In genomic region chr4:111671440-111671839, GRCm38 (mm10) we compare ENCODE assay signal across 12 mouse cellular contexts. TPM values are rescaled to one million over a fixed set of nuclear protein-coding genes. Genes with fewer than 3 reads are reported as not detected.
DNase-seq lines count a peak whose midpoint lies in the region; ATAC-seq lines count a peak whose summit lies in the region.
"Had no signal": no experiment of that assay in that cellular context is flagged by ENCODE, and none has a peak within 500 bp of the region (broad histone marks: within the 10 kb centered on the region; RNA-seq: fewer than 3 reads in every experiment).

No protein-coding gene starts in this region.

- H3K9me3 ChIP-seq in kidney, embryonic 15.5 days (replicated peaks), result no peaks in the 10 kb centered on the region
- H3K9me3 ChIP-seq in embryonic facial prominence, embryonic 14.5 days (ENCODE audit: control insufficient read depth, low read length), result no peaks in the 10 kb centered on the region
- H3K9me3 ChIP-seq in hindbrain, embryonic 13.5 days, result no peaks in the 10 kb centered on the region
- H3K9me3 ChIP-seq in neural tube, embryonic 13.5 days, result no peaks in the 10 kb centered on the region
- H3K9me3 ChIP-seq: heart, embryonic 15.5 days; liver, embryonic 15.5 days had no signal

- no peak overlapping the region for H3K4me2 ChIP-seq in kidney, embryonic 15.5 days
- peak overlapping the region; percentile 20; the same call in 1 of the 2 replicates for H3K4me2 ChIP-seq in embryonic facial prominence, embryonic 14.5 days (ENCODE audit: low read depth, low read length)
- H3K4me2 ChIP-seq in hindbrain, embryonic 13.5 days, result no peak overlapping the region
- H3K4me2 ChIP-seq in neural tube, embryonic 13.5 days, result 0 out of 2 replicates have a peak overlapping the region, but pooled peaks have one; percentile 26
- H3K4me2 ChIP-seq: heart, embryonic 15.5 days; liver, embryonic 15.5 days had no signal

- WGBS in kidney, embryonic 15.5 days, result 47% methylated on average over 4 of the region's 4 CpGs
- WGBS in embryonic facial prominence, embryonic 14.5 days, result 40% methylated on average over 4 of the region's 4 CpGs
- WGBS in hindbrain, embryonic 13.5 days, result 65% methylated on average over 4 of the region's 4 CpGs
- 67% methylated on average over 4 of the region's 4 CpGs for WGBS in neural tube, embryonic 13.5 days

- 0 out of 2 replicates have a peak, but pooled peaks have one; percentile 8 for ATAC-seq in kidney, embryonic 15.5 days (replicated peaks; ENCODE audit: low FRiP score)
- ATAC-seq in embryonic facial prominence, embryonic 14.5 days (ENCODE audit: low read depth), result no peak
- ATAC-seq in hindbrain, embryonic 13.5 days (ENCODE audit: low FRiP score), result no peak
- ATAC-seq in neural tube, embryonic 13.5 days (ENCODE audit: low read depth), result no peak
- ATAC-seq in inflammation-experienced regulatory T-cells, adult 6 months, result no peak

- H3K27ac ChIP-seq in kidney, embryonic 15.5 days, result peak overlapping the region; percentile 66; the same call in 1 of the 2 replicates
- peak overlapping the region; percentile 10; the same call in 1 of the 2 replicates for H3K27ac ChIP-seq in embryonic facial prominence, embryonic 14.5 days (replicated peaks; ENCODE audit: low read depth, low read length)
- H3K27ac ChIP-seq in hindbrain, embryonic 13.5 days, result peak overlapping the region; percentile 75
- peak overlapping the region; percentile 88 for H3K27ac ChIP-seq in neural tube, embryonic 13.5 days (replicated peaks)
- H3K27ac ChIP-seq: liver, embryonic 15.5 days had no signal

- H3K4me3 ChIP-seq in kidney, embryonic 15.5 days (replicated peaks), result no peak overlapping the region
- H3K4me3 ChIP-seq in embryonic facial prominence, embryonic 14.5 days (ENCODE audit: low read depth, low read length), result no peak overlapping the region
- no peak overlapping the region for H3K4me3 ChIP-seq in hindbrain, embryonic 13.5 days
- H3K4me3 ChIP-seq in neural tube, embryonic 13.5 days, result no peak overlapping the region
- H3K4me3 ChIP-seq: heart, embryonic 15.5 days; liver, embryonic 15.5 days had no signal

- H3K36me3 ChIP-seq in kidney, embryonic 15.5 days, result no peaks in the 10 kb centered on the region
- no peaks in the 10 kb centered on the region for H3K36me3 ChIP-seq in embryonic facial prominence, embryonic 14.5 days (ENCODE audit: control insufficient read depth, insufficient read depth, low read length)
- no peaks in the 10 kb centered on the region for H3K36me3 ChIP-seq in hindbrain, embryonic 13.5 days
- no peaks in the 10 kb centered on the region for H3K36me3 ChIP-seq in neural tube, embryonic 13.5 days
- H3K36me3 ChIP-seq: heart, embryonic 15.5 days; liver, embryonic 15.5 days had no signal

- H3K27me3 ChIP-seq in kidney, embryonic 15.5 days, result no peaks in the 10 kb centered on the region
- no peaks in the 10 kb centered on the region for H3K27me3 ChIP-seq in embryonic facial prominence, embryonic 14.5 days (replicated peaks; ENCODE audit: control insufficient read depth, insufficient read depth, low read length)
- H3K27me3 ChIP-seq in hindbrain, embryonic 13.5 days, result 0 out of 2 replicates have a peak, but pooled peaks cover 2% of the 10 kb centered on the region
- no peaks in the 10 kb centered on the region for H3K27me3 ChIP-seq in neural tube, embryonic 13.5 days
- H3K27me3 ChIP-seq: heart, embryonic 15.5 days; liver, embryonic 15.5 days had no signal

- DNase-seq in kidney, adult 9 months, result no peak
- DNase-seq in embryonic facial prominence, embryonic 14.5 days (ENCODE audit: low spot score), result no peak
- DNase-seq in spleen, postnatal 36 days (ENCODE audit: low spot score in 2 of 2), result no peak
- DNase-seq: cerebellum, adult 9-10 months; spleen, adult 18-20 months; thymus, postnatal 14 days had no signal

- H3K4me1 ChIP-seq in kidney, embryonic 15.5 days, result peaks cover 16% of the 10 kb centered on the region
- 0 out of 2 replicates have a peak, but pooled peaks cover 14% of the 10 kb centered on the region for H3K4me1 ChIP-seq in embryonic facial prominence, embryonic 14.5 days (ENCODE audit: control insufficient read depth, insufficient read depth, low read length)
- H3K4me1 ChIP-seq in hindbrain, embryonic 13.5 days (replicated peaks), result peaks cover 15% of the 10 kb centered on the region
- H3K4me1 ChIP-seq in neural tube, embryonic 13.5 days (replicated peaks), result peaks cover 18% of the 10 kb centered on the region
- H3K4me1 ChIP-seq: liver, embryonic 15.5 days had no signal

- H3K9ac ChIP-seq in kidney, embryonic 15.5 days, result no peak overlapping the region
- no peak overlapping the region for H3K9ac ChIP-seq in embryonic facial prominence, embryonic 14.5 days (ENCODE audit: low read depth, low read length)
- H3K9ac ChIP-seq in hindbrain, embryonic 13.5 days, result no peak overlapping the region
- 0 out of 2 replicates have a peak overlapping the region, but pooled peaks have one; percentile 23 for H3K9ac ChIP-seq in neural tube, embryonic 13.5 days
- H3K9ac ChIP-seq: heart, embryonic 15.5 days; liver, embryonic 15.5 days had no signal

RNA-seq across cellular contexts. Expression of gene Spata6, which starts 48.3 kb away (rescaled TPM):
- polyA plus RNA-seq in kidney, embryonic 15.5 days (2015; fragmentation: Nextera tagmentation; extraction: Ambion mirVana), result 30.7 and 31.2 TPM in 2 replicates
- polyA plus RNA-seq in embryonic facial prominence, embryonic 14.5 days (2014; fragmentation: Nextera tagmentation; extraction: Ambion mirVana), result 25.3 and 26.2 TPM in 2 replicates
- polyA plus RNA-seq in hindbrain, embryonic 13.5 days (2015; fragmentation: Nextera tagmentation; extraction: Ambion mirVana), result 16.8 and 20.6 TPM in 2 replicates
- 18.2 and 18.9 TPM in 2 replicates for polyA plus RNA-seq in neural tube, embryonic 13.5 days (2015; fragmentation: Nextera tagmentation; extraction: Ambion mirVana)
- polyA plus RNA-seq in inflammation-experienced regulatory T-cells, adult 6 months (2017; shearing (Covaris generic)), result 10 to 100 TPM; 18.6 to 23.5 (median 18.6) TPM

Comparison
In these comparisons a context has a peak if more than half of its experiments do, and no peak if none do; other contexts are left out.
1. H3K27ac ChIP-seq: peak in every context shown above with its lines; median percentile 88 in neural tube, embryonic 13.5 days; 75 in hindbrain, embryonic 13.5 days; 66 in kidney, embryonic 15.5 days; 10 in embryonic facial prominence, embryonic 14.5 days.
2. H3K4me2 ChIP-seq: peak in embryonic facial prominence, embryonic 14.5 days (single experiment) and neural tube, embryonic 13.5 days (single experiment); none in kidney, embryonic 15.5 days (single experiment) and hindbrain, embryonic 13.5 days (single experiment).